Mouse (Mus musculus) MEL (cell line): ENCODE results near the gene Lrrfip1. TPM values are rescaled to one million over a fixed set of nuclear protein-coding genes. Genes with fewer than 3 reads are reported as not detected.

Source experiments
- DNase-seq: peaks from one replicate; pipeline ENCODE4 v3.0.0; 2011; ENCODE audit warnings: low read depth, low spot score
- H3K27ac ChIP-seq: 2 replicates; pipeline ENCODE4 v1.5.1; 2012; ENCODE audit warnings: low read depth, mild to moderate bottlenecking, control low read depth, low read length, moderate library complexity; ENCODE audit not compliant: control insufficient read depth
- H3K27me3 ChIP-seq, 2 experiments: fragments of 150-350 bp in 1 of 2; sonication (generic) in 1 of 2; 2 replicates each; pipeline ENCODE4 v1.6.1; 2012; ENCODE audit warnings: low read length in 2 of 2, mild to moderate bottlenecking in 2 of 2, improper control_type of control experiment in 1 of 2, moderate library complexity in 1 of 2; ENCODE audit not compliant: insufficient read depth in 2 of 2, control insufficient read depth in 1 of 2
- H3K36me3 ChIP-seq, 2 experiments: 2 replicates each; pipeline ENCODE4 v1.6.1; 2012 to 2014; ENCODE audit warnings: low read length in 2 of 2, improper control_type of control experiment in 1 of 2, inconsistent platforms in 1 of 2, mild to moderate bottlenecking in 1 of 2; ENCODE audit not compliant: insufficient read depth in 2 of 2, control insufficient read depth in 1 of 2
- H3K4me1 ChIP-seq, 2 experiments: fragments of 150-350 bp in 1 of 2; sonication (generic) in 1 of 2; 2 replicates each; pipeline ENCODE4 v1.6.1; 2012; ENCODE audit warnings: low read length in 2 of 2, improper control_type of control experiment in 1 of 2, mild to moderate bottlenecking in 1 of 2; ENCODE audit not compliant: insufficient read depth in 2 of 2, control insufficient read depth in 1 of 2
- H3K4me3 ChIP-seq, 2 experiments: fragments of 150-350 bp in 1 of 2; sonication (generic) in 1 of 2; 2 replicates each; pipeline ENCODE4 v1.5.1; 2012; ENCODE audit warnings: low read depth in 2 of 2, low read length in 2 of 2, mild to moderate bottlenecking in 2 of 2, moderate library complexity in 2 of 2, control low read depth in 1 of 2, improper control_type of control experiment in 1 of 2; ENCODE audit not compliant: control insufficient read depth in 1 of 2, insufficient read depth in 1 of 2
- H3K79me2 ChIP-seq: 2 replicates; pipeline ENCODE4 v1.6.1; 2012; ENCODE audit warnings: mild to moderate bottlenecking, low read length, moderate library complexity; ENCODE audit not compliant: control insufficient read depth, poor library complexity, insufficient read depth
- H3K9ac ChIP-seq: 2 replicates; pipeline ENCODE4 v1.6.1; 2012; ENCODE audit warnings: low read depth, mild to moderate bottlenecking, control low read depth, low read length, moderate library complexity; ENCODE audit not compliant: control insufficient read depth, poor library complexity, severe bottlenecking
- H3K9me3 ChIP-seq: fragments of 150-350 bp; sonication (generic); replicated peaks from 2 replicates; pipeline ENCODE4 v1.6.1; 2012; ENCODE audit warnings: mild to moderate bottlenecking, low read length, improper control_type of control experiment, moderate library complexity; ENCODE audit not compliant: insufficient read depth
- BHLHE40 ChIP-seq: IDR thresholded peaks from 2 replicates; pipeline ENCODE4 v1.6.1; 2012; ENCODE audit warnings: low read depth, mild to moderate bottlenecking, inconsistent platforms, low read length, improper control_type of control experiment, borderline replicate concordance
- CHD2 ChIP-seq: IDR thresholded peaks from 2 replicates; pipeline ENCODE4 v1.6.1; 2011; ENCODE audit warnings: low read length, improper control_type of control experiment
- CTCF ChIP-seq, 3 experiments: IDR thresholded peaks in 2 of 3; conservative IDR thresholded peaks in 1 of 3; 2 replicates each; pipeline ENCODE4 v1.5.1; 2011 to 2012; ENCODE audit warnings: low read length in 3 of 3, low read depth in 2 of 3, mild to moderate bottlenecking in 2 of 3, improper control_type of control experiment in 1 of 3, inconsistent platforms in 1 of 3, mixed read lengths in 1 of 3, moderate library complexity in 1 of 3; ENCODE audit not compliant: control insufficient read depth in 1 of 3, insufficient read depth in 1 of 3, poor library complexity in 1 of 3, severe bottlenecking in 1 of 3
- E2F4 ChIP-seq: IDR thresholded peaks from 2 replicates; pipeline ENCODE4 v1.6.1; 2011; ENCODE audit warnings: low read depth, low read length, improper control_type of control experiment, borderline replicate concordance
- EP300 ChIP-seq, 2 experiments: IDR thresholded peaks; 2 replicates each; pipeline ENCODE4 v1.6.1; 2011; ENCODE audit warnings: improper control_type of control experiment in 2 of 2, low read length in 2 of 2, low read depth in 1 of 2, mild to moderate bottlenecking in 1 of 2
- ETS1 ChIP-seq: IDR thresholded peaks from 2 replicates; pipeline ENCODE4 v1.6.1; 2012; ENCODE audit warnings: low read depth, mild to moderate bottlenecking, inconsistent platforms, low read length, improper control_type of control experiment, moderate library complexity
- GATA1 ChIP-seq: IDR thresholded peaks from 2 replicates; pipeline ENCODE4 v1.6.1; 2011; ENCODE audit warnings: low read depth, low read length, improper control_type of control experiment
- HCFC1 ChIP-seq: IDR thresholded peaks from 2 replicates; pipeline ENCODE4 v1.6.1; 2012; ENCODE audit warnings: low read depth, mild to moderate bottlenecking, inconsistent platforms, low read length, improper control_type of control experiment, moderate library complexity
- JUND ChIP-seq: IDR thresholded peaks from 2 replicates; pipeline ENCODE4 v1.6.1; 2011; ENCODE audit warnings: low read depth, mild to moderate bottlenecking, improper control_type of control experiment, low read length
- MAX ChIP-seq: IDR thresholded peaks from 2 replicates; pipeline ENCODE4 v1.6.1; 2011; ENCODE audit warnings: low read length, improper control_type of control experiment
- MAZ ChIP-seq: IDR thresholded peaks from 2 replicates; pipeline ENCODE4 v1.6.1; 2012; ENCODE audit warnings: low read depth, mild to moderate bottlenecking, inconsistent platforms, low read length, improper control_type of control experiment
- MEF2A ChIP-seq: IDR thresholded peaks from 2 replicates; pipeline ENCODE4 v1.6.1; 2014; ENCODE audit warnings: low read depth, mild to moderate bottlenecking, inconsistent platforms, low read length, improper control_type of control experiment; ENCODE audit not compliant: poor library complexity, insufficient replicate concordance, severe bottlenecking; ENCODE audit errors: extremely low read depth
- MXI1 ChIP-seq: IDR thresholded peaks from 2 replicates; pipeline ENCODE4 v1.6.1; 2011; ENCODE audit warnings: mild to moderate bottlenecking, low read depth, low read length, improper control_type of control experiment
- MYB ChIP-seq: IDR thresholded peaks from 2 replicates; pipeline ENCODE4 v1.6.1; 2011; ENCODE audit warnings: mild to moderate bottlenecking, low read depth, low read length, improper control_type of control experiment
- MYC ChIP-seq: IDR thresholded peaks from 2 replicates; pipeline ENCODE4 v1.6.1; 2011; ENCODE audit warnings: low read depth, mild to moderate bottlenecking, low read length, improper control_type of control experiment, moderate library complexity
- NELFE ChIP-seq: IDR thresholded peaks from 2 replicates; pipeline ENCODE4 v1.6.1; 2011; ENCODE audit warnings: low read depth, low read length, improper control_type of control experiment
- NRF1 ChIP-seq: IDR thresholded peaks from 2 replicates; pipeline ENCODE4 v1.6.1; 2014; ENCODE audit warnings: low read depth, mild to moderate bottlenecking, inconsistent platforms, low read length, improper control_type of control experiment, moderate library complexity; ENCODE audit not compliant: poor library complexity, insufficient read depth, severe bottlenecking
- POLR2A ChIP-seq, 2 experiments: IDR thresholded peaks; 2 replicates each; pipeline ENCODE4 v1.6.1; 2011 to 2012; ENCODE audit warnings: low read length in 2 of 2, mild to moderate bottlenecking in 2 of 2, control low read depth in 1 of 2, improper control_type of control experiment in 1 of 2, low read depth in 1 of 2, moderate library complexity in 1 of 2; ENCODE audit not compliant: control insufficient read depth in 1 of 2, insufficient read depth in 1 of 2, poor library complexity in 1 of 2
- RAD21 ChIP-seq: IDR thresholded peaks from 2 replicates; pipeline ENCODE4 v1.6.1; 2011; ENCODE audit warnings: mild to moderate bottlenecking, low read depth, low read length, improper control_type of control experiment
- RCOR1 ChIP-seq: IDR thresholded peaks from 2 replicates; pipeline ENCODE4 v1.6.1; 2012; ENCODE audit warnings: low read depth, mild to moderate bottlenecking, inconsistent platforms, low read length, improper control_type of control experiment
- SIN3A ChIP-seq: IDR thresholded peaks from 2 replicates; pipeline ENCODE4 v1.6.1; 2012; ENCODE audit warnings: low read length, improper control_type of control experiment, inconsistent platforms
- SMC3 ChIP-seq: IDR thresholded peaks from 2 replicates; pipeline ENCODE4 v1.6.1; 2011; ENCODE audit warnings: low read depth, low read length, improper control_type of control experiment
- TBP ChIP-seq: IDR thresholded peaks from 2 replicates; pipeline ENCODE4 v1.8.0; 2011; ENCODE audit warnings: low read depth, low read length, improper control_type of control experiment
- TCF12 ChIP-seq: IDR thresholded peaks from 2 replicates; pipeline ENCODE4 v1.6.1; 2014; ENCODE audit warnings: low read depth, mild to moderate bottlenecking, inconsistent platforms, low read length, improper control_type of control experiment, moderate library complexity
- UBTF ChIP-seq: IDR thresholded peaks from 2 replicates; pipeline ENCODE4 v1.6.1; 2012; ENCODE audit warnings: low read depth, mild to moderate bottlenecking, inconsistent platforms, low read length, improper control_type of control experiment, moderate library complexity, borderline replicate concordance; ENCODE audit not compliant: insufficient read depth
- USF1 ChIP-seq: IDR thresholded peaks from 2 replicates; pipeline ENCODE4 v1.6.1; 2014; ENCODE audit warnings: low read depth, mild to moderate bottlenecking, inconsistent platforms, low read length, improper control_type of control experiment, moderate library complexity
- ZC3H11A ChIP-seq: IDR thresholded peaks from 2 replicates; pipeline ENCODE4 v1.6.1; 2012; ENCODE audit warnings: low read depth, mild to moderate bottlenecking, inconsistent platforms, low read length, improper control_type of control experiment
- ZKSCAN1 ChIP-seq: IDR thresholded peaks from 2 replicates; pipeline ENCODE4 v1.6.1; 2012; ENCODE audit warnings: low read depth, mild to moderate bottlenecking, inconsistent platforms, low read length, improper control_type of control experiment, moderate library complexity
- ZNF384 ChIP-seq: IDR thresholded peaks from 2 replicates; pipeline ENCODE4 v1.6.1; 2012; ENCODE audit warnings: low read depth, mild to moderate bottlenecking, inconsistent platforms, low read length, improper control_type of control experiment
- polyA plus RNA-seq, 2 experiments: library from polyadenylated mRNA; stranded (reverse) in 1 of 2; unstranded in 1 of 2; fragments of >175 nt in 1 of 2; fragments of >200 nt in 1 of 2; gene quantifications; 2 replicates each; pipeline versions ENCODE4 v1.2.1 to v1.2.4; 2012; ENCODE audit warnings: low replicate concordance in 2 of 2, low read depth in 1 of 2; ENCODE audit not compliant: insufficient read length in 2 of 2, insufficient read depth in 1 of 2, missing spikeins in 1 of 2
- total RNA-seq: library from RNA; depleted of rRNA; stranded (reverse); fragments of 300-350 nt; gene quantifications from 2 replicates; pipeline ENCODE4 v1.2.3, GENCODE M21; 2012

Gene Lrrfip1
- total and polyA plus RNA-seq, 3 experiments = 12.9 to 15.4 TPM; not detected in 1

DNA sequence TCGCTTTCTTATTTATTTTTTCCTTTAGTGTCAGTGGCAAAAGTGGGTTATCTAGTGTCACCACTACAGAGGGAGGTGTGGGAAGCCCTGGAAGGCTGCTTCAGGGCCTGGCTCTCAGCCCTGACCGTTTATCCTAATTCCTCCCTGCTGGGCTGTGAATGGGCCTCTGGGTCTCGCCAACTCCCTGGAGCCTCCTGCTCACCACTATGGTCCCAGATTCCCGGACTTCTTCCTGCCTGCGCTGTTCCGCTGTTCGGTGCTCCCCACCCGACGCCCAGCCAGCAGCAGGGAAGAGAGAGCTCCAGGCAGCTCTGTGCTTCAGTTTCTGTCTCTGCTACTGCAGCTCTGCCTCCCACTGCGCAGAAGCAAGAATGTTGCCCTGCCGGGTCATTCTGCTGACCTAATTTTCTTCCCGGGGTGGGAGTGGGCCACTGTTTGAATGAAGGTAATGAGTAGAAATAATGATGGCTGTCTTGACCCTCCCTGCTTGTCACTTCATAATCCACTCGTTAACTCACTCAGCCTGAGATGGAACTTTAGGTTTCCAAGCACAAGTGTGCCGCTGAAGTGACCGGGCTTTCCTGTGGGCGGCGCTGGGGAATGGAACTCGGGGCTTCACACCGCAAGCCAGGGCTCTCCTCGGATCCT is 18.7 kb downstream of the Lrrfip1 start:
- no peak overlapping the region for H3K27ac ChIP-seq
- H3K4me1 ChIP-seq = peaks cover 0 to 2% of the 10 kb centered on the region in 2 experiments; a peak in 1 of 4 replicates
- no peak overlapping the region for H3K9ac ChIP-seq
- H3K79me2 ChIP-seq = no peaks in the 10 kb centered on the region
- H3K9me3 ChIP-seq = no peaks in the 10 kb centered on the region
- DNase-seq = no peak
- H3K36me3 ChIP-seq = no peaks in the 10 kb centered on the region
- no peaks in the 10 kb centered on the region for H3K27me3 ChIP-seq
- H3K4me3 ChIP-seq = no peak overlapping the region
- no peak for TF ChIP-seq CTCF (IDR thresholded peaks at IDR 0.05 in 2 of 3, conservative IDR thresholded peaks at IDR 0.05 in 1 of 3; ENCODE audit: control insufficient read depth in 1 of 3, insufficient read depth in 1 of 3, low read depth in 2 of 3, low read length in 3 of 3, poor library complexity in 1 of 3, severe bottlenecking in 1 of 3)
- TF ChIP-seq RCOR1 = no peak
- TF ChIP-seq TBP = no peak
- TF ChIP-seq TCF12 = no peak
- TF ChIP-seq MYB = no peak
- no peak for TF ChIP-seq POLR2A (IDR thresholded peaks at IDR 0.05; ENCODE audit: control insufficient read depth in 1 of 2, insufficient read depth in 1 of 2, low read depth in 1 of 2, low read length in 2 of 2, poor library complexity in 1 of 2)
- TF ChIP-seq E2F4 = no peak
- no peak for TF ChIP-seq MYC
- TF ChIP-seq CHD2 = no peak
- no peak for TF ChIP-seq JUND
- TF ChIP-seq ZNF384 = no peak
- no peak for TF ChIP-seq ZC3H11A
- TF ChIP-seq ZKSCAN1 = no peak
- TF ChIP-seq NELFE = no peak
- TF ChIP-seq, all 39 proteins: peak for 0

DNA sequence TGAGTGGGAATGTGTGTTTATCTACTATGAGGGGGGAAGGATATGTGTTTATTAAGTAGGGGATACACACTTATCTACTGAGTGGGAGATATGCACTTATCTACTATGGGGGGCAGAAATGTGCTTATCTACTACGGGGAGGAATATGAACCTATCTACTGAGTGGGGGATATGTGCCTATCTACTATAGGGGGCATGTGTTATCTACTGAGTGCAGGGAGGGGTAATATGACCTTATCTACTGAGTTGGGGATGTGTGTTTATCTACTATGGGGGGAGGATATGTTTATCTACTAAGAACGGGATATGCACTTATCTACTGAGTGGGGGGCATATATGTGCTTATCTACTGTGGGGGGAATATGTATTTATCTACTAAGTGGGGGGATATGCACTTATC is 20.8 kb downstream of the Lrrfip1 start:
- H3K9ac ChIP-seq = no peak overlapping the region
- no peak for DNase-seq
- peaks cover 0 to 2% of the 10 kb centered on the region in 2 experiments; a peak in 1 of 4 replicates for H3K4me1 ChIP-seq
- TF ChIP-seq SMC3 = no peak
- TF ChIP-seq MYC = no peak
- TF ChIP-seq EP300 (IDR thresholded peaks at IDR 0.05; ENCODE audit: low read depth in 1 of 2, low read length in 2 of 2) = peak; percentile 31 to 65
- no peak for TF ChIP-seq NRF1
- no peak for TF ChIP-seq JUND
- TF ChIP-seq MEF2A = no peak
- TF ChIP-seq MAX = no peak
- no peak for TF ChIP-seq MXI1
- 0 out of 2 replicates have a peak, but pooled peaks have one; percentile 30 for TF ChIP-seq MAZ
- TF ChIP-seq TCF12 = peak; percentile 58
- no peak for TF ChIP-seq ETS1
- TF ChIP-seq RAD21 = no peak
- no peak for TF ChIP-seq ZKSCAN1
- no peak for TF ChIP-seq POLR2A (IDR thresholded peaks at IDR 0.05; ENCODE audit: control insufficient read depth in 1 of 2, insufficient read depth in 1 of 2, low read depth in 1 of 2, low read length in 2 of 2, poor library complexity in 1 of 2)
- TF ChIP-seq USF1 = no peak
- TF ChIP-seq RCOR1 = no peak
- TF ChIP-seq MYB = no peak
- TF ChIP-seq BHLHE40 = no peak
- TF ChIP-seq CTCF (IDR thresholded peaks at IDR 0.05 in 2 of 3, conservative IDR thresholded peaks at IDR 0.05 in 1 of 3; ENCODE audit: control insufficient read depth in 1 of 3, insufficient read depth in 1 of 3, low read depth in 2 of 3, low read length in 3 of 3, poor library complexity in 1 of 3, severe bottlenecking in 1 of 3) = no peak
- TF ChIP-seq HCFC1 = no peak
- TF ChIP-seq SIN3A = no peak
- TF ChIP-seq UBTF = no peak
- TF ChIP-seq GATA1 = peak; percentile 78

More for the DNA sequence above, 20.8 kb downstream of the Lrrfip1 start:
- no peaks in the 10 kb centered on the region for H3K9me3 ChIP-seq
- H3K36me3 ChIP-seq = no peaks in the 10 kb centered on the region; a peak in 1 of 4 replicates
- no peak overlapping the region for H3K4me3 ChIP-seq
- peak overlapping the region; percentile 19; the same call in 1 of the 2 replicates for H3K27ac ChIP-seq
- no peaks in the 10 kb centered on the region for H3K27me3 ChIP-seq
- H3K79me2 ChIP-seq = no peaks in the 10 kb centered on the region
